Mouse (Mus musculus): ENCODE results near the gene Vps51.

The Vps51 gene

DNA sequence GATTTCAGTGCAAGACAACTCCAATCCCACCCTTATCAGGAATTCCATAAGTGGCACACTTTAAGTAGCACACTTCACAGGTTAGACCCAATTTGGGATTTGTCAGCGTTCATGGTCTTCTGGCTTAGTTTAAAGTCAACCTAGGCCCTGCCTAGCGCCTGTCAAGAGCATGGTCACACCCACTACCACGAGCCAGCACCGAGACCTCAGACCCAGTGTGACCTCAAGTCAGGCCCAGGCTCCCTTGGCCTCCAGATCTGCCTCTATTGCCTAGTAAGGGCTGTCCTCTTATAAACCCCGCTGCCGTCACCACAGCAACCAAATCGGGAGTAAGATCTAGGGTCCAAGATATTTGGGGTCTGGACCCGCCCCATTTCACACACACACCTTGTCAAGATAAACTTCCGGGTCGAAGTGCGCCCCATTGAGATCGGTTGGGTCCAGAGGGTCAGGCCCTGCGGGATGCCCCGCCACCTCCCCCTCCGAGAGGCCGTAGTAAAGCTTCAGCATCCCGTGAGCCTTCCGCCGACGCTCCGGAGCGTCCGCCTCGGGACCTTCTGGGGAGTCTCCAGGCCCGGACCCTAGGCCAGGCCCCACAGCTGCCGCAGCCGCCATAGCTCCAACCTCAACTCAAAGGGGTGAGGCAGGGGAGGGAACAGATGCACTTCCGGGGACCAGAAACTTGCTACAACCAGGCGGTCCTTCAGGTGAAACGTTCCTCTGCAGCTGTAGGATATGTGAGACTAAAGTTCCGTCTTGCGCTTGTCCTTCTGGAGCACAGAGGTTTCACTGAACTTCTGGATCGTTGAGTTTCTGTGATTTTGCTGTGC is at the start of gene Vps51:
Vps51 (minus strand) TSS at position 668 of the 830 bp plus-strand sequence.
- peak; percentile 94 for DNase-seq

DNA sequence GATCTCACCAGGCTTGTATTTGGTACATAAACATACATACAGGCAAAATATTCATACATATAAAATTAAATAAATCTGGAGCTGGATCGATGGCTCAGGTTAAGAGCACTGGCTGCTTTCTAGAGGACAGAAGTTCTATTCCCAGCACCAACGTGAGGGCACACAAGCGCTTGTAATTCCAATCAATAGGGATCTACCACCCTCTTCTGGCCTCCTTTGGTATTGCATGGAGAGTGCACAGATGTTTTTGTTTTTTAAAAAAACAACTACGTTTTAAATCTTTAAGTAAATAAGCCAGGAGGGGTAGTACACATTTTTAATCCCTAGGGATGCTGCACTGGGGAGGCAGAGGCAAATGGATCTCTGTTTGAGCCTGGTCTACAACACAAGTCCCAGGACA is 49.3 kb upstream of the Vps51 start:
- peak; percentile 75 for DNase-seq

DNA sequence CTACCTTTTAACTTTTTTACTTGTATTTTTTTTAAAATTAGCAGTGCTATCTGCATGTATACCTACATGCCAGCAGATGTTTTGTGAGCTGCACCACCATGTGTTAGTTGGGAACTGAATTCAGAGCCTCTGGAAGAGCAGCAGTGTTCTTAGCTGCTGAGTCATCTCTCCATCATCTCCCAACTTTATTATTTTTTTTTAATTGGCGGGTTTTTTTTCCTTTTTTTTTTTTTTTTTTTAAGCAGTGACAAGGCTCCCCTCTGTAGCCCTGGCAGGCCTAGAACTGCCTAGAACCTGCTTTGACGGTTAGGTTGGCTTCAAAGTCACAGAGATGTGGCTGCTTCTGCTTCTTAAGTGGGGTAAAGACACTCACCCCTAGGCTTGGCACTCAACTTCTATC is 47.9 kb upstream of the Vps51 start:
- DNase-seq = no peak

GRCm38 (mm10) chr19:6123330-6123729 is 46.3 kb upstream of the Vps51 start:
- DNase-seq = peak; percentile 43

- DNase-seq = no peak
Measured at GRCm38 (mm10) chr19:6121761-6122160, 44.7 kb upstream of the Vps51 start.

DNA sequence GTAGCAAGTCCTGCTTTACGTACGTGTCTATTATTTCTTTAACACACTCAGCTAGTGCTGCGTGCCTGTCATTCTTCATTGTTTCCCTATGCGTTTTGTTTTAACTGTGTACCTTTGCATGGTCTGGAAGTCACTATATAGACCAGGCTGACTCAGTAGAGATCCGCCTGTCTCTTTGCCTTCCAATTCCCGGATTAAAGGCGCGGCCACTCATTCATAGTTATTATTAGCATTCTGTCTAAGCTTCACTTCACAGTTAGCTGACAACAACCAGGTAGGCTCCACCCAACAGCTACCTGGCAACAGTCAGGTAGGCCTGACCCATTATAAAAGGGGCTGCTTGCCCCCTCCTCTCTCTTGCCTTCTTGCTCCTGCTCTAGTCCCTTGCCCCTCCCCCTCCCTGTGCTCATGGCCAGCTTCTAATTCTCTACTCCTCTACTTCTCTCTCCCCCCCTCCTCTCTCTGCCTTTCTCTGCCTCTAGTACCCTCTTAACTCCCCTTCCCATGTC is 41.7 kb upstream of the Vps51 start:
- peak; percentile 26 for DNase-seq

DNA sequence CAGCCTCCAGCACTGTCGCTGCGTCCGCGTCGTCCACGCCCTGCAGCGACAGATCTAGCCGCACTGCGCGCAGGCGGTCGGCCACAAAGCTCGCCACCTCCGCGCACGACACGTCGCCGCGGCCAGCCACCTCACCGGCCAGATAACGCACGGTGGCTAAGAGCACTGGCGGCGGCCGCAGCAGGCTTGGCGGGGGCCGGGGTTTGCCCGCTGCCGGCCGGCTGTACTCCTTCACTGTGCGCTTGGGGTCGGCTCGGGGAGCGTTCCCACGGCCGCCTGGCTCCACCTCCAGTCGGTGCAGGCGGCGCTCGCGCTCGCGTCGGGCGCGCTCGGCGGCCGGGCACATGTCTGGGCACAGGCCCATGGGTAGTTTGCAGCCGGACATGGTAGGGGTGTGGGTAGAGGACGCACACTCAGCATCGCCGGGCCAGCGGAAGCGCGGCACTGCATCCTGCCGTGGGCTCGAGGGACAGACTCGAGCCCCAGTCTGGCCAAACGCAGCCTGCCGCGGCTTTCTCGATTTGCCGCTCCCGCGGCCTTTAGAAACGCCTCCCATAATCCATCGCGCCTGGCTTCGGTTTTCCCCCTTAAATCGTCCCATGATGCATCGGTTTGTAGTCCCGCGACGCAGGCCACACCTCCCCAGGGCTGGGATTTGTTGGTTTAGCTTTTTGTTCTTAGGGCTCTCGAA is 41.1 kb upstream of the Vps51 start, which contains the start of gene Sac3d1:
Sac3d1 (minus strand) TSS at position 665 of the 691 bp plus-strand sequence.
- DNase-seq = peak; percentile 96

GRCm38 (mm10) chr19:6117346-6117985 is 40.4 kb upstream of the Vps51 start:
- no peak for DNase-seq

- no peak for DNase-seq
Measured at GRCm38 (mm10) chr19:6116113-6116850, 39.3 kb upstream of the Vps51 start.

GRCm38 (mm10) chr19:6113116-6113515 is 36.1 kb upstream of the Vps51 start:
- DNase-seq = no peak

DNA sequence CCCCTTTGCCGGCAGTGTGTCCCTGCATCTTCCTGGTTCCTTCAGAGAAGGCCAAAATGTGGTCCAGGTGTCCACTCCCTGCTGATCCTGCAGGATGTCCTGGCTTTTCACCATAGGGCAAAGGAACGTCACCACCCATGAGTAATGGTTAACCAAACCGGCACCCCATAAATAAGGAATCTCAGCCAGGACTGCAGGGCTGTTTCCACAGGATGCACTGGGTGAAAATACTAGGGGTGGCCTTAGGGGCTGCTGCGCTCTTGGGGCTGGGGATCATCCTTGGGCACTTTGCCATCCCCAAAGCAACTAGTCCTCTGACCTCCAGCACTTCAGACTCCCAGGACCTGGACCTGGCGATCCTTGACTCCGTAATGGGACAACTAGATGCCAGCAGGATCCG is 28.6 kb upstream of the Vps51 start, which contains the start of gene Naaladl1:
Naaladl1 (plus strand) TSS at position 197 of the 400 bp plus-strand sequence.
- DNase-seq = no peak

DNA sequence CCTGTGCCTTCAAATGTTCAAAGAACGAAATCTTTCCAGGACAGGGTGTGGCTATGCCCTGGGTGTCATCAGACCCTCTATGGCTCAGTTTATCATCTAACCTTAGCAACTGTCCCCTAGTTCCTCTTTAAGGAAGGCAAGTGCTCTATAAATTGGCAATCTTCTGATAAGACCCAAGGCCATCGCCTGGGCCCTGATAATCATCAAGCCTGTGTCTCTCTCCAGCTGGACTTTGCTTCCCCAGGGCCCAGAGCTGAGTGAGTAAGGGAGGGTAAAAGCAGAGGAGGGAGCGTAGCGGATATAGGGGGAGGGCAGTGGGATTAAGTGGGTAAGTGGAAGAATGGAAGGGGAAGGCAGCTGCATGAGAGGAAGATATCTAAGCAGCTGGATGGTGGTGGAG is 27.4 kb upstream of the Vps51 start:
- no peak for DNase-seq

DNA sequence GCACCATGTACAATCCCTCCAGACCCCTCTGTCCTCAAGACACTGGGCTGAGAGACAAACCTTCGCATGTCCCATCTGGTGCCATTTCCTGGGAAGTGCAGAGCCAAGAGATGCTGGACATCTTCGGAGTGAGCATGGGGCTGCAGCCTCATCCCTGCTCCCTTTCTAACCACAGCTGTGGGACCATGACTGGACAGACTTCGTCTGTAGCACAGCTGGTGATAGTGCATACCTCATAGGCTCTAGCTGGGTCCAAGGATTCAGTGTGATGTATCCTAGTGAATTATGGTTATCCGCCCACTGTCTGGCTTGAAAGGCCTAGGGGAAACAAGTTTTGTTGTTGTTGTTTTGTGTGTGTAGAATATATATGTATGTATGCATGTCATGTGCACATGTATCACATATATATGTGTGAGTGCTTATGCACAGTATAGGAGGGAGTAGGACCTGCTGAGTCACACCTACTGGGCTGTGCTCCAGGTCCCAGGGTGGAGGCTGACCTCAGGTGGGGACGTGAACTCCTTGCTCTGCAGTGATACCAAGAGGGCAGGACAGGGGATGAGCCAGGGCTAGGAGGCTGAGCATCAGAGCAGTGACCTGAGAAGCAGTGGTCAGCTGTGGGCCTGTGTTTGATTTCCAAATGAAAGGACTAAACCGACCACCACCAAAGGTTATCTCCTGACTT is 25.3 kb upstream of the Vps51 start:
- DNase-seq = no peak

GRCm38 (mm10) chr19:6101186-6101585 is 24.2 kb upstream of the Vps51 start:
- no peak for DNase-seq

DNA sequence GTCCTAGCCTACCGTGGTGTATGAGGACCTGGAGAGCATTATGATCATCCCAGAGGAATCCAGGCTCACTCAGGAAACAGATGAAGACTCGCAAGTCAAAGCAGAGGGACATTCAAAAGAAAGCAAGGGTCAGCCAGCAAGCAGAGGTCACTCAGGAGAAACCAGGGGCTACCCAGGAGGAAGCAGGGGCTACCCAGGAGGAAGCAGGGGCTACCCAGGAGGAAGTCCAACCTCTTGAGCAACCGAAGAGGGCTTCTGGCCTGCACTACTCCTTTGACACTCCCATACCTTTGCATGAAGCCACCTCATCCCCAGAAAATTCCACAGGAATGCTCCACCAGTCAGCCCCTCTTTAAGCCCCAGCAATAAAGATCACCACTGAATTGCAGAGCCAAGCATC is 20.8 kb upstream of the Vps51 start:
- DNase-seq = no peak

DNA sequence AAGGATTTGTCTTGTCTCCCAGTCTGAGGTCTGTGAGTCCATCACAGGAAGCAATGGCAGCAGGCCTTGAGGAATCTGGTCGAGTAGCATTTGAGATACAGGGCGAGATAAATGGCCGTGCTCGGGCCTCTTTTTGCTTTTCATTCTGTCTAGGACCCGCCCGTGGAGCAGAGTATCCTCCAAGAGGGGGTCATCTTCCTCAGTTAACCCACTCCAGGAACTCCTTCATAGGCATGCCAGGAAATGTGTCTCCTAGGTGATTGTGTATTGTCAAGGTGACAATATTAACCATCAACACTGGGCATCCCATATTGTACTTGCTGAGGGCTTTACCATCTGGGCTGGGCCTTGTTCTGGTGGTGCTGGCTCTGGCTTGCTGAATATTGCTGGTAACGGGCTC is 17.1 kb upstream of the Vps51 start, which contains the start of gene AC131692.1:
AC131692.1 (plus strand) TSS at position 301 of the 400 bp plus-strand sequence.
- DNase-seq = no peak

- no peak for DNase-seq
Measured at GRCm38 (mm10) chr19:6088841-6089240, 11.8 kb upstream of the Vps51 start.

DNA sequence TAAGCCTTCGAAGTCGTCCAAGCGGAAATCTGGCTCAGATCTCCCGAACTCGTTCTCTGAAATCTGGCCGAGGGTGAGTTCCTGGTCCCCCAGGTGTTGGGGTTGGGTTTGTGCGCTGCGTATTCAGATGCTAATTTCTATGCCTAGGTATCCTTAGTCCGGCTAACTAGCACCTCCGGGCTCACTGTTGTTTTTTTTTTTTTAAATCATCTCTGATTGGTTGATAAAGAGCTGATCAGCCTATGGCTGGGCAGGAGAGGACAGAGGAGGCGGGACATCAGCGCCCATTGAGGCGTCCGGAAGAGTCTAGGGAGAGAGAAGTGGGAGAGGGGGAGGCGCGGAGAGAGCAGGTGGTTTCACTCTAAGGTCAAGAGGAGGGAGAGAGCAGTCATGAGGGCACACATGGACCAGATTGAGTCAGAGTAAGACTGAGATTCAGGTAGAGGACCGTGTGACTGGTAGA is 8.4 kb upstream of the Vps51 start:
- peak; percentile 67 for DNase-seq

DNA sequence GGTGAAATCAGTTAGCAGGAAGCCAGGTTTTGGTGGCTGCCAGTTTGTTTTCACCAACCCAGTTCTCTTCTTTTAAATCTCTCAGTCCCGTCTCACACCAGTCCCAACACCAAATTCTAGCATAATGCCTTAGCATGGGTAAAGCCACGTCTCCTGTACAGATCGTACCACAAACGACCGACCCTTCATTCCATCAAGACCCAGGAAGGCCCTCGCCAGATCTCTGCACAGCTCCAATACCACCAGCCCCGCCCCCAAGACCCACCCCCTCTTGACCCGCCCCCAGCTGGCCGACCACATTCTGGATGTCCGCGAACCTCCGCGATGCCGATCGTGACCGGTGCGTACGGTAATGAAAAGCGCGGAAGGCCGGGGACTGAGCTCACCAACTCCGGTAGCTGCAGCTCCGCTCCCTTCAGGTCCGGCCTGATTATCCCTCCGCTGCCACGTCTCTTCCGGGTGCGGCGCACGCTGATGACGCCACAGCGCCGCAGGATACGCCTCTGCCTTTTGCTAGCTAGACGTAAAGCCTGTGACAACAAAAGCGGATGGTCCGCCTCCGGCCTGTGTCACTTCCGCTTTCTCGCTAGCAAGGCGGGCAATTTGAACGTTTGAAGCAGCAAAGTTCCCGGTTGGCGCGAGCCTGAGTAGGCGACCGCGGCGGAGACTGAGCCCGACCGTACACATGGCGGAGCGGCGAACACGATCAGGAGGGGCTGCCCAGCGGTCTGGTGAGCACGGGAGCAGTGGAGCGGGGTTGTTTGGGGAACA is 7.6 kb upstream of the Vps51 start, which contains the start of the genes Zfpl1 and Cdca5:
Zfpl1 (minus strand) TSS at position 479 of the 771 bp plus-strand sequence.
Cdca5 (plus strand) TSS at position 506 of the 771 bp plus-strand sequence.
- DNase-seq = peak; percentile 97

DNA sequence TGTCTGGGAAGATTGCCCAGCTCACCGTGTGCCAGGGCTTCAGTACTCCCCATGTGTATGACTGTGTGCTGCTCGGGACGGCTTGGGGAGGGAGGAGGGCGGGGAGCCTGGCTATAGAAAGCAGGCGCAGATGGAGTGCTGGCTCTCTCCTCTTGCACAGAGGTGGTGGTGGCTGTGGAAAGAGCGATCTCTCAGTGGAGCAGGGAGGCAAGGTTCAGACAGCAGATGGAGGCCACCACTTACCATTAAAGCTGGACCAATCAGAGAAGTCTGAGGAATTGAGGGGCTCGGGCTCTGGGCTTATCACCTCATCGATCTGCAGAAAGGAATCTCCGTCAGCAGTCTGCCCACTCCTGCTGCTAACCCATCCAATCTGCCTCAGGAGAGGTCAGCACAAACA is 5.1 kb upstream of the Vps51 start, which contains the start of gene Gm28374:
Gm28374 (minus strand) TSS at position 101 of the 400 bp plus-strand sequence.
- DNase-seq = no peak
